In the genomic region with DNA sequence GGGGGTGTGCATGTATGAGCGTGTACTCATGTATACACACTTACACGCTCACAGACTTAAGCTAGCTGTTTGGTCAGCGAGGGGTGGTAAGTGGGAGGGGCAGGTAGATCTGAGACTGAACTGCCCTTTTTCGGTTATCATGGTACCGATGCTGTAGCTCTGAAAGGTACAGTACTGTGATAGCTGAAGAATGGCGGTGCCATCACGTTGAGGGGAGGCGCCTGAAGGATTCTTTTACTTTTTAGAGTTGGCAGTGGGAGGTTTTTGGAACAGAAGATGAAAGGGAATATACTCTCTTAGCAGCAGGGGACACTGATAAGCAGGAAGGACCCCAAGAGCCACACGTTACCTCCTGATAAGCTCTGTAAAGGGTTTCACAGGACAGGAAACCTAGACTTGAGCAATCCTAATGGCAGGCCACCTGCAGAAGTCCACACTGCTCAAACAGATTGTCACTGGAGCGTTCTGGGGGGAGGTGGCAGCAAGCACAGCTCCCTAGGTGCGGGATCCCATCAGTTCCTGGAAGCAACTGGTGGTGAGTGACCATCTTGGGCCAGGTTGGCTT, we compare ENCODE assay signal across 26 mouse cellular contexts. TPM values are rescaled to one million over a fixed set of nuclear protein-coding genes. Genes with fewer than 3 reads are reported as not detected.
DNase-seq lines count a peak whose midpoint lies in the region; ATAC-seq and TF ChIP-seq lines count a peak whose summit lies in the region.
"Had no signal": no experiment of that assay in that cellular context is flagged by ENCODE, and none has a peak within 500 bp of the region (broad histone marks: within the 10 kb centered on the region; RNA-seq: fewer than 3 reads in every experiment).

No protein-coding gene starts in this region.

- intact Hi-C loops in left cerebral cortex, postnatal 4 days (cut with DNase I), result no loop called here

- ATAC-seq in erythroblast, adult 5-6 weeks (replicated peaks; ENCODE audit: low FRiP score, poor library complexity, severe bottlenecking), result 0 out of 2 replicates have a peak, but pooled peaks have one; percentile 36
- ATAC-seq in liver, embryonic 14.5 days (ENCODE audit: insufficient read depth), result peak; percentile 83
- ATAC-seq: hindbrain, postnatal 0 days; intestine, embryonic 16.5 days; Patski had no signal

- peaks cover 42% of the 10 kb centered on the region for H3K36me3 ChIP-seq in liver, embryonic 14.5 days (replicated peaks; ENCODE audit: control insufficient read depth, insufficient read depth, low read depth)

- H3K27me3 ChIP-seq in liver, embryonic 14.5 days (ENCODE audit: control insufficient read depth, insufficient read depth, low read length), result no peaks in the 10 kb centered on the region
- H3K27me3 ChIP-seq: embryonic facial prominence, embryonic 15.5 days; forebrain, embryonic 12.5 days; heart, embryonic 13.5 days; limb, embryonic 13.5 days; lung, embryonic 15.5 days; Patski; stomach, embryonic 15.5 days had no signal

- TF ChIP-seq CTCF in liver, embryonic 14.5 days (IDR thresholded peaks at IDR 0.05; ENCODE audit: low read depth), result no peak

- TF ChIP-seq EP300 in liver, embryonic 14.5 days (IDR thresholded peaks at IDR 0.05; ENCODE audit: low read depth), result peak; percentile 58; the same call in 1 of the 2 replicates

- peak; percentile 30 for DNase-seq in heart, adult 11 months
- no peak for DNase-seq in heart, adult 18-20 months
- peak in 2 of 3 experiments; percentile 42 to 44 for DNase-seq in liver, embryonic 14.5 days (ENCODE audit: low read depth in 3 of 3, low spot score in 3 of 3)
- DNase-seq in left cerebral cortex, postnatal 4 days, result no peak
- DNase-seq in lung, postnatal 36 days, result no peak
- no peak for DNase-seq in layer of hippocampus, postnatal 10 days (ENCODE audit: low spot score in 2 of 2)
- DNase-seq: cerebellum, adult 8-10 months; heart, postnatal 14 days; kidney, adult 9 months; layer of hippocampus, postnatal 36 days; lung, postnatal 4 days; right cerebral cortex, adult 18-20 months; thymus, adult 18-20 months; thymus, postnatal 36 days had no signal

- peaks cover 12 to 29% of the 10 kb centered on the region in 2 experiments for H3K4me1 ChIP-seq in liver, embryonic 14.5 days (replicated peaks; ENCODE audit: control insufficient read depth in 2 of 2, insufficient read depth in 2 of 2, low read length in 1 of 2)
- H3K4me1 ChIP-seq: forebrain, embryonic 12.5 days; lung, embryonic 15.5 days; midbrain, embryonic 10.5 days; stomach, embryonic 15.5 days had no signal

- H3K4me2 ChIP-seq in liver, embryonic 14.5 days (ENCODE audit: low read depth), result peak overlapping the region; percentile 42
- H3K4me2 ChIP-seq: embryonic facial prominence, embryonic 15.5 days; forebrain, embryonic 12.5 days; heart, embryonic 13.5 days; limb, embryonic 13.5 days; lung, embryonic 15.5 days; stomach, embryonic 15.5 days had no signal

- H3K9ac ChIP-seq in liver, embryonic 14.5 days (replicated peaks), result no peak overlapping the region; the same call in 1 of the 2 replicates
- H3K9ac ChIP-seq: embryonic facial prominence, embryonic 15.5 days; forebrain, embryonic 12.5 days; heart, embryonic 13.5 days; limb, embryonic 13.5 days; lung, embryonic 15.5 days; stomach, embryonic 15.5 days had no signal

- H3K27ac ChIP-seq in liver, embryonic 14.5 days, result no peak overlapping the region; the same call in 1 of the 2 replicates
- H3K27ac ChIP-seq: embryonic facial prominence, embryonic 15.5 days; forebrain, embryonic 12.5 days; heart, embryonic 13.5 days; hindbrain, postnatal 0 days; layer of hippocampus, adult 2 months; limb, embryonic 13.5 days; lung, embryonic 15.5 days; midbrain, embryonic 10.5 days; stomach, embryonic 15.5 days had no signal

- no peaks in the 10 kb centered on the region for H3K9me3 ChIP-seq in liver, embryonic 14.5 days (ENCODE audit: control insufficient read depth, low read length)
- H3K9me3 ChIP-seq: embryonic facial prominence, embryonic 15.5 days; forebrain, embryonic 12.5 days; heart, embryonic 13.5 days; limb, embryonic 13.5 days; lung, embryonic 15.5 days; midbrain, embryonic 10.5 days; stomach, embryonic 15.5 days had no signal

- no peak overlapping the region for H3K4me3 ChIP-seq in liver, embryonic 14.5 days (ENCODE audit: insufficient read depth in 1 of 2, low read depth in 2 of 2, low read length in 2 of 2)
- H3K4me3 ChIP-seq: embryonic facial prominence, embryonic 15.5 days; forebrain, embryonic 12.5 days; heart, embryonic 13.5 days; layer of hippocampus, adult 2 months; limb, embryonic 13.5 days; lung, embryonic 15.5 days; midbrain, embryonic 10.5 days; stomach, embryonic 15.5 days had no signal

- 24% methylated on average over 11 of the region's 11 CpGs for WGBS in liver, embryonic 14.5 days (ENCODE audit: insufficient replicate concordance)

RNA-seq across cellular contexts. Expression of gene Rcl1, which starts 34.1 kb away (rescaled TPM):
- total RNA-seq in heart, adult 18-20 months (2021), result 1 to 10 TPM; 4.2 to 5.9 TPM
- total RNA-seq in erythroblast, adult 5-6 weeks (2015; ENCODE audit: low replicate concordance), result 22.9 and 35.7 TPM in 2 replicates
- total RNA-seq in erythroblast, adult 5-6 weeks (2017; ENCODE audit: low replicate concordance), result 47.8 and 63.0 TPM in 2 replicates
- polyA plus RNA-seq in liver, embryonic 14.5 days (2012; rRNA removed), result 22.3 and 31.4 TPM in 2 replicates
- polyA plus RNA-seq in liver, embryonic 14.5 days (2014; fragmentation: Nextera tagmentation; extraction: Ambion mirVana), result 52.1 and 54.8 TPM in 2 replicates
- total RNA-seq in left cerebral cortex, postnatal 4 days (2021), result 10 to 100 TPM; 18.1 to 18.3 TPM
- 10 to 100 TPM; 17.8 to 20.7 TPM for total RNA-seq in layer of hippocampus, postnatal 10 days (2021)

Comparison
In these comparisons a context has a peak if more than half of its experiments do, and no peak if none do; other contexts are left out.
1. DNase-seq: peak in heart, adult 11 months (single experiment) and liver, embryonic 14.5 days (2 of 3); none in heart, adult 18-20 months (0 of 2), left cerebral cortex, postnatal 4 days (single experiment), lung, postnatal 36 days (single experiment) and layer of hippocampus, postnatal 10 days (0 of 2).